Mouse (Mus musculus) embryonic fibroblast, embryonic 13.5 days (primary cell): ENCODE measurements around the gene Scn1b.

Experiments used
- CTCF ChIP-seq: IDR thresholded peaks from 2 replicates; pipeline ENCODE4 v1.5.1; 2011; ENCODE audit warnings: mild to moderate bottlenecking, control low read depth, low read length, moderate library complexity, borderline replicate concordance; ENCODE audit not compliant: insufficient read depth
- POLR2A ChIP-seq: IDR thresholded peaks from 2 replicates; pipeline ENCODE4 v1.6.1; 2011; ENCODE audit warnings: low read depth, mild to moderate bottlenecking, control low read depth, low read length, moderate library complexity

GRCm38 (mm10) chr7:31125116-31125515 lies 1.7 kb downstream of the Scn1b start:
- TF ChIP-seq CTCF (no peak), POLR2A (no peak)
